Mouse (Mus musculus): ENCODE measurements at regions not wholly inside any gene's neighbourhood (a gene's known extent, or its start where the extent isn't known, plus 50 kb on each side); places are given as distances from the start of the nearest gene placed in this dataset.

GRCm38 (mm10) chr9:68351466-68351865 lies 302.1 kb upstream of the Rora start:
- TF ChIP-seq CTCF (IDR thresholded peaks at IDR 0.05; ENCODE audit: low read depth) (no peak), EP300 (IDR thresholded peaks at IDR 0.05; ENCODE audit: low read depth) (no peak)

All from liver, embryonic 14.5 days (tissue).